Mouse (Mus musculus): ENCODE data around the gene Gm13057. TPM values are rescaled to one million over a fixed set of nuclear protein-coding genes. Genes with fewer than 3 reads are reported as not detected.
"Not testable (repeated sequence)": the region's sequence is repeated elsewhere in the genome, so short reads cannot be mapped to it uniquely, and the experiment has no call there.

Gene Gm13057
- not detected for polyA plus RNA-seq (2017; shearing (Covaris generic))

DNA sequence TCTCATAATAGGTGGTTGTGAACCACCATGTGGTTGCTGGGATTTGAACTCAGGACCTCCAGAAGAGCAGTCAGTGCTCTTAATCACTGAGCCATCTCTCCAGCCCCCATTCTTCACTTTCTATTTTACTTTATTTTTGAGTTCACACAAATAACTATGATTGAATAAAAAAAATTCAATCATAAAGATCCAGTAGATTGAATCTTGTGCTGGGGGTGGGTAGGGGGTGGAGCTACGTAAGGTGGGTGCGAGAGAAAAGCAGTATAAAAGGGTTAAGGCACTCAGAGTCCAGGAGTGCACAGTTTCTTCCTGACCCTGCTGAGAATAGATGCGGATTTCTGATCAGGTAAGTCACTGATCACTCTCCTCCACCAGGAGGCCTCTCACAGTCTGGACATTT is at the start of gene Gm13057, which contains the start of gene BC080695:
Gm13057 (plus strand) TSS at position 310 of the 400 bp plus-strand sequence.
BC080695 (plus strand) TSS at position 301 of the 400 bp plus-strand sequence.
- ATAC-seq, result not testable (repeated sequence)

- ATAC-seq, result no peak
Observed at GRCm38 (mm10) chr4:143511043-143511442, 40.5 kb upstream of the Gm13057 start, which contains the start of gene Gm13043. Gene Gm13043 (plus strand): TSS chr4:143511343.

DNA sequence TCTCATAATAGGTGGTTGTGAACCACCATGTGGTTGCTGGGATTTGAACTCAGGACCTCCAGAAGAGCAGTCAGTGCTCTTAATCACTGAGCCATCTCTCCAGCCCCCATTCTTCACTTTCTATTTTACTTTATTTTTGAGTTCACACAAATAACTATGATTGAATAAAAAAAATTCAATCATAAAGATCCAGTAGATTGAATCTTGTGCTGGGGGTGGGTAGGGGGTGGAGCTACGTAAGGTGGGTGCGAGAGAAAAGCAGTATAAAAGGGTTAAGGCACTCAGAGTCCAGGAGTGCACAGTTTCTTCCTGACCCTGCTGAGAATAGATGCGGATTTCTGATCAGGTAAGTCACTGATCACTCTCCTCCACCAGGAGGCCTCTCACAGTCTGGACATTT is 15.9 kb upstream of the Gm13057 start, which contains the start of gene Gm13040:
Gm13040 (plus strand) TSS at position 301 of the 400 bp plus-strand sequence.
- not testable (repeated sequence) for ATAC-seq

Other genes starting within 250 kb of the Gm13057 start
- not detected for gene Lrrc38, start 202.0 kb upstream of the Gm13057 start, polyA plus RNA-seq (2017; shearing (Covaris generic))
- gene Pramel1, start 157.3 kb upstream of the Gm13057 start, polyA plus RNA-seq (2017; shearing (Covaris generic)), result not detected
- 10 to 100 TPM; 39.9 to 71.9 TPM for gene Pramef8, start 139.3 kb upstream of the Gm13057 start, polyA plus RNA-seq (2017; shearing (Covaris generic))
- gene Oog4, start 101.4 kb upstream of the Gm13057 start, polyA plus RNA-seq (2017; shearing (Covaris generic)), result not detected
- not detected for gene Gm13043, start 40.4 kb upstream of the Gm13057 start, polyA plus RNA-seq (2017; shearing (Covaris generic))
- gene Gm13040, start 15.8 kb upstream of the Gm13057 start, polyA plus RNA-seq (2017; shearing (Covaris generic)), result not detected
- gene BC080695, start within 50 bp of the Gm13057 start, polyA plus RNA-seq (2017; shearing (Covaris generic)), result not detected
- not detected for gene Gm13083, start 63.3 kb downstream of the Gm13057 start, polyA plus RNA-seq (2017; shearing (Covaris generic))
- not detected for gene Gm13088, start 105.5 kb downstream of the Gm13057 start, polyA plus RNA-seq (2017; shearing (Covaris generic))
- gene Gm13089, start 151.0 kb downstream of the Gm13057 start, polyA plus RNA-seq (2017; shearing (Covaris generic)), result not detected
- not detected for gene Gm13078, start 167.7 kb downstream of the Gm13057 start, polyA plus RNA-seq (2017; shearing (Covaris generic))
- not detected for gene Gm13023, start 237.6 kb downstream of the Gm13057 start, polyA plus RNA-seq (2017; shearing (Covaris generic))

All from CD4-positive, CD25-positive, alpha-beta regulatory T cell, adult 4 months (primary cell).